Mouse (Mus musculus) intestine, postnatal 0 days (tissue): ENCODE measurements around the gene Gm35549. TPM values are rescaled to one million over a fixed set of nuclear protein-coding genes. Genes with fewer than 3 reads are reported as not detected.

Source experiments
- ATAC-seq: fragments of 200-750 bp; cut with Nextera tagmentation; 2 replicates; pipeline ENCODE4 v1.8.0; 2017; ENCODE audit warnings: mild to moderate bottlenecking, moderate TSS enrichment, moderate library complexity
- H3K27ac ChIP-seq: fragments of 300-500 bp; sonication (generic); 2 replicates; pipeline ENCODE4 v1.5.1; 2014; ENCODE audit warnings: mild to moderate bottlenecking, low read depth, low read length, moderate library complexity
- H3K27me3 ChIP-seq: fragments of 300-500 bp; sonication (generic); replicated peaks from 2 replicates; pipeline ENCODE4 v1.6.1; 2014; ENCODE audit warnings: low read length, mixed read lengths; ENCODE audit not compliant: control insufficient read depth, insufficient read depth
- H3K36me3 ChIP-seq: fragments of 300-500 bp; sonication (generic); 2 replicates; pipeline ENCODE4 v1.6.1; 2014; ENCODE audit warnings: mild to moderate bottlenecking, moderate library complexity; ENCODE audit not compliant: control insufficient read depth, insufficient read depth
- H3K4me1 ChIP-seq: fragments of 300-500 bp; sonication (generic); replicated peaks from 2 replicates; pipeline ENCODE4 v1.6.1; 2014; ENCODE audit warnings: antibody characterized with exemption, low read length, mixed read lengths; ENCODE audit not compliant: control insufficient read depth, insufficient read depth
- H3K4me2 ChIP-seq: fragments of 300-500 bp; sonication (generic); replicated peaks from 2 replicates; pipeline ENCODE4 v1.6.1; 2014; ENCODE audit warnings: low read depth, mild to moderate bottlenecking, moderate library complexity
- H3K4me3 ChIP-seq: fragments of 300-500 bp; sonication (generic); 2 replicates; pipeline ENCODE4 v1.5.1; 2014; ENCODE audit warnings: low read depth, low read length
- H3K9ac ChIP-seq: fragments of 300-500 bp; sonication (generic); 2 replicates; pipeline ENCODE4 v1.6.1; 2014; ENCODE audit warnings: mild to moderate bottlenecking, low read depth, low read length
- H3K9me3 ChIP-seq: fragments of 300-500 bp; sonication (generic); 2 replicates; pipeline ENCODE4 v1.6.1; 2016; ENCODE audit warnings: mixed run types; ENCODE audit not compliant: control insufficient read depth
- CTCF ChIP-seq: sonication (generic); IDR thresholded peaks from 2 replicates; pipeline ENCODE4 v1.5.1; 2016; ENCODE audit warnings: low read depth, mild to moderate bottlenecking, control low read depth, antibody characterized with exemption, moderate library complexity
- WGBS: fragments of 180-500 bp; shearing (Covaris S2); extraction: QIAGEN DNeasy Blood & Tissue Kit; methylation state at CpG from one replicate; pipeline ENCODE4 v1.1.7; 2014; 5-methylcytosine and 5-hydroxymethylcytosine counted together
- polyA plus RNA-seq: library from polyadenylated mRNA; unstranded; fragments of >200 nt; fragmentation: Nextera tagmentation; extraction: Ambion mirVana; gene quantifications from 2 replicates; pipeline ENCODE4 v1.2.1, GENCODE M21; 2015

The Gm35549 gene
- polyA plus RNA-seq, 1 experiment from 2014 or later: not detected

DNA sequence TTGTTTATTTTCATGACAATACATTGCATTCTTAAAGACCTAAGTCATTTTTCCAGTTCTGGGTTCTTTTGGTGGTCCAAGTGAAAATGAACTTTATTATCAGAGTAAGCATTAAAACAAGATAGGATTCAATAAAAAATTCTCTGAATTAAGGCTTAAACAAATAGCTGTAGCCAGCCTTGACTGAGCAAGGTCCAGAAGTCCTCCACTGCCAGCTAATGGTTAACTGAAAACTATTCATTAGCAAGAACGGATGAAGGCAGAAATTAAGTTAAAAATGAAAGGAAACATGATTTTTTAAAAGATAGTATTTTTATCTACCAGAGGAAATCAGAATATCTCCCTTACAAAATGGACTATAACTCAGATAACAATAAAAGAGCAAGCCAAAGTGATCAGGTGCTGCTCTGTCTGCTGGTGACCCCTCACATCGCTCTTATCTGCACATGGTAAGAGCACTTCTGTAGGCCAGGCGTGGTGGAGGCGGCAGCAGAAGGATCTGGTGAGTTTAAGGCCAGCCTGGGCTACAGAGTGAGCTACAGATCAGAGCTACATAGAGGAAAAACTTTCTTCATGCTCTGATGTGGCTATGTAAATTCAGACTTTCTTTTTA is 28.5 kb downstream of the Gm35549 start:
- 0 out of 2 replicates have a peak overlapping the region, but pooled peaks have one; percentile 22 for H3K27ac ChIP-seq
- 39% methylated on average over 4 of the region's 4 CpGs for WGBS

GRCm38 (mm10) chr9:122814775-122815174 is 29.1 kb downstream of the Gm35549 start:
- 53% methylated on average over 2 of the region's 2 CpGs for WGBS
- no peak; the same call in 1 of the 2 replicates for ATAC-seq
- Histone ChIP-seq H3K27me3 (no peaks in the 10 kb centered on the region), H3K9ac (no peak overlapping the region), H3K4me3 (no peak overlapping the region), H3K27ac (no peak overlapping the region), H3K36me3 (peaks cover 16% of the 10 kb centered on the region; the same call in 1 of the 2 replicates), H3K4me1 (no peaks in the 10 kb centered on the region), H3K9me3 (no peaks in the 10 kb centered on the region), H3K4me2 (no peak overlapping the region)
- TF ChIP-seq CTCF: peak; percentile 19

More for the DNA sequence above, 28.5 kb downstream of the Gm35549 start:
- Histone ChIP-seq H3K4me1 (no peaks in the 10 kb centered on the region), H3K9ac (no peak overlapping the region), H3K4me2 (no peak overlapping the region), H3K36me3 (peaks cover 17% of the 10 kb centered on the region), H3K9me3 (no peaks in the 10 kb centered on the region), H3K4me3 (no peak overlapping the region), H3K27me3 (no peaks in the 10 kb centered on the region)
- TF ChIP-seq CTCF: no peak
- peak; percentile 79 for ATAC-seq

DNA sequence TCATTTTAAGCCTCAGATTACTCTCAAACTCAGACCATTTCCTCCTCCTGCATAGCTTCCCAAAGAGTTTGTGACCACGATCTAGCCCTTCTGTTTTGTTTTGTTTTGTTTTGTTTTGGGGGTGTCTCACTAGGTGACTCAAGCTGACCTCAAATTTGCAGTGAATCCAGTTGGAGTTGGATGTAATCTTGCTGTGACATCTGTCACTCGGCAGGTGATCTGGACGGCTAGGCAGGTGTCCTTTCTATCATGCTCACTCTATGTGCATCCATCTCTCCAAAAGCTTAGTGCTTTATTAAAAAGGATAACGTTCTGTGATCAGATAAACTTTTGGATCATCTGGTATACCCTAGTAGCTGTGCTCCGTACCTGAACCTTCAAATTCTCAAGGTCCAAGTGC is 31.4 kb downstream of the Gm35549 start:
- no peak for ATAC-seq
- no peaks in the 10 kb centered on the region for H3K27me3 ChIP-seq
- H3K4me2 ChIP-seq: no peak overlapping the region
- TF ChIP-seq CTCF: no peak
- H3K36me3 ChIP-seq: peaks cover 17% of the 10 kb centered on the region; the same call in 1 of the 2 replicates
- H3K4me1 ChIP-seq: no peaks in the 10 kb centered on the region
- no peak overlapping the region for H3K4me3 ChIP-seq
- no peaks in the 10 kb centered on the region for H3K9me3 ChIP-seq
- H3K9ac ChIP-seq: no peak overlapping the region
- 86% methylated on average over 5 of the region's 5 CpGs for whole genome bisulfite sequencing
- no peak overlapping the region for H3K27ac ChIP-seq

DNA sequence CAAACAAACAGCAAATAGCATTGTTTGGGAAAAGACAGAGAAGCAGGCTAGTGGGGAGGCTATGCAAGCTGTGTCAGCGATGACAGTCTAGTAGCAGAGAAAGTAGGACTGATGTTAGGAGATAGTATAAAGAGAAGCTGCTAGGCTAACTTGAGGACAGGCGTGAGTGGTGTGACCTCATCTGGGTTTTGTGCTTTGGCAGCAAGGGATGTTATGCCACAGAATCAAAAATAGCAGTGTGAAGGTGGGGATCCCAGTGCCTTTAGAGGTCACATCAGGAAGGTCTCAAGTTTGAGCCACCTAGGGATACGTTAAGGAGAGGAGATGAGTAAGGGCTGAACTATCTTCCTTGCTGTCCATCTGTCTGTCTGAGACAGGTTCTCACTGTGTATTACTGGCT is 33.6 kb downstream of the Gm35549 start:
- Histone ChIP-seq H3K4me3 (no peak overlapping the region), H3K4me2 (no peak overlapping the region), H3K27ac (no peak overlapping the region), H3K9ac (no peak overlapping the region), H3K36me3 (peaks cover 17% of the 10 kb centered on the region; the same call in 1 of the 2 replicates), H3K9me3 (no peaks in the 10 kb centered on the region), H3K4me1 (peaks cover 3% of the 10 kb centered on the region; the same call in 1 of the 2 replicates), H3K27me3 (no peaks in the 10 kb centered on the region)
- WGBS: 97% methylated on average over 3 of the region's 3 CpGs
- no peak for TF ChIP-seq CTCF
- ATAC-seq: no peak

GRCm38 (mm10) chr9:122807186-122807585 is 36.6 kb downstream of the Gm35549 start:
- no peak for TF ChIP-seq CTCF
- Histone ChIP-seq H3K9ac (no peak overlapping the region), H3K4me1 (peaks cover 3% of the 10 kb centered on the region; the same call in 1 of the 2 replicates), H3K27me3 (no peaks in the 10 kb centered on the region), H3K4me3 (no peak overlapping the region), H3K9me3 (no peaks in the 10 kb centered on the region), H3K36me3 (peaks cover 17% of the 10 kb centered on the region; the same call in 1 of the 2 replicates), H3K27ac (no peak overlapping the region), H3K4me2 (no peak overlapping the region)
- ATAC-seq: no peak
- 89% methylated on average over 2 of the region's 2 CpGs for WGBS

DNA sequence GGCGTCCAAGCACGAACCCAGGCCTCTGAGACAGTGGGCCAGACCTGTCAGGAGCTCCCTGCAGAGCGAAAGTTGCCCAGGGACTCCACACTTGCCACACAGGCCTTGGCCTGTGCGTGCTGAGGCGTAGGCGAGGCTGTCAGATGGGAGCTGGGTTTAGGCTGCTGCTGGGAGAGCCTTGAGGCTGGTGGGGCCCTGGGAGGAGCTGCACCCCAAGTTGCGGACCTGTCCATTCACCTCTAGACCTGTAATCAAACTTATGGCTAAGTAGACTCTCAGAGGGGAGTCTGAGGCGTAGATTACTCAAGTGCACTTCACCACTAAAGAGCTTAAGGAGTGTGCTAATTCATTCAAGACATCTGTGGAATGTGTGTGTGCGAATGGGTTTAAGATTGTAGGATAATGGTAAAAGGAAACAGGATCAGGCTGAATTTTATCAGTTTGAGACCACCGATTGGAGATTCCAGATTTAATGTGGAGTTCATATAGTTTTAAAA is 37.9 kb downstream of the Gm35549 start:
- Histone ChIP-seq H3K9me3 (no peaks in the 10 kb centered on the region), H3K36me3 (peaks cover 13% of the 10 kb centered on the region; the same call in 1 of the 2 replicates), H3K9ac (peak overlapping the region; percentile 64), H3K27me3 (no peaks in the 10 kb centered on the region), H3K4me2 (peak overlapping the region; percentile 82), H3K4me3 (peak overlapping the region; percentile 54), H3K27ac (peak overlapping the region; percentile 88), H3K4me1 (peaks cover 3% of the 10 kb centered on the region; the same call in 1 of the 2 replicates)
- no peak for ATAC-seq
- WGBS: 8% methylated on average over 10 of the region's 10 CpGs
- TF ChIP-seq CTCF: no peak
